Mouse (Mus musculus): ENCODE measurements at regions not wholly inside any gene's neighbourhood (a gene's known extent, or its start where the extent isn't known, plus 50 kb on each side); places are given as distances from the start of the nearest gene placed in this dataset.

- DNase-seq (ENCODE audit: low spot score in 2 of 2) = no peak
These were observed 381.5 kb upstream of the Kcnab2 start for GRCm38 (mm10) chr4:152859161-152859560.

GRCm38 (mm10) chr4:152850147-152850546 is 372.5 kb upstream of the Kcnab2 start:
- no peak for DNase-seq (ENCODE audit: low spot score in 2 of 2)

GRCm38 (mm10) chr4:152836080-152836479 is 358.4 kb upstream of the Kcnab2 start:
- DNase-seq (ENCODE audit: low spot score in 2 of 2) = no peak

- no peak for DNase-seq (ENCODE audit: low spot score in 2 of 2)
These were observed 356.9 kb upstream of the Kcnab2 start for GRCm38 (mm10) chr4:152834421-152835110.

- DNase-seq (ENCODE audit: low spot score in 2 of 2) = no peak
These were observed 356.0 kb upstream of the Kcnab2 start for GRCm38 (mm10) chr4:152833411-152834310.

- no peak for DNase-seq (ENCODE audit: low spot score in 2 of 2)
These were observed 355.2 kb upstream of the Kcnab2 start for GRCm38 (mm10) chr4:152832757-152833363.

GRCm38 (mm10) chr4:152825185-152825584 is 347.5 kb upstream of the Kcnab2 start:
- no peak for DNase-seq (ENCODE audit: low spot score in 2 of 2)

- DNase-seq (ENCODE audit: low spot score in 2 of 2) = no peak
These were observed 338.6 kb upstream of the Kcnab2 start for GRCm38 (mm10) chr4:152816139-152816757.

GRCm38 (mm10) chr4:152806611-152807010 is 328.9 kb upstream of the Kcnab2 start:
- DNase-seq (ENCODE audit: low spot score in 2 of 2) = no peak

- no peak for DNase-seq (ENCODE audit: low spot score in 2 of 2)
These were observed 321.7 kb upstream of the Kcnab2 start for GRCm38 (mm10) chr4:152799392-152799791.

GRCm38 (mm10) chr4:152788431-152788830 is 310.8 kb upstream of the Kcnab2 start:
- DNase-seq (ENCODE audit: low spot score in 2 of 2) = no peak

GRCm38 (mm10) chr4:152784972-152785371 is 307.3 kb upstream of the Kcnab2 start:
- no peak for DNase-seq (ENCODE audit: low spot score in 2 of 2)

- DNase-seq (ENCODE audit: low spot score in 2 of 2) = no peak
These were observed 301.9 kb upstream of the Kcnab2 start for GRCm38 (mm10) chr4:152779526-152779925.

GRCm38 (mm10) chr4:152775801-152776200 is 298.1 kb upstream of the Kcnab2 start:
- DNase-seq (ENCODE audit: low spot score in 2 of 2) = no peak

- DNase-seq (ENCODE audit: low spot score in 2 of 2) = no peak
These were observed 293.7 kb upstream of the Kcnab2 start for GRCm38 (mm10) chr4:152771386-152771785.

- no peak for DNase-seq (ENCODE audit: low spot score in 2 of 2)
These were observed 289.7 kb upstream of the Kcnab2 start for GRCm38 (mm10) chr4:152767372-152767771.

GRCm38 (mm10) chr4:152763116-152763515 is 285.4 kb upstream of the Kcnab2 start:
- no peak for DNase-seq (ENCODE audit: low spot score in 2 of 2)

GRCm38 (mm10) chr4:152762576-152762975 is 284.9 kb upstream of the Kcnab2 start:
- no peak for DNase-seq (ENCODE audit: low spot score in 2 of 2)

- no peak for DNase-seq (ENCODE audit: low spot score in 2 of 2)
These were observed 279.5 kb upstream of the Kcnab2 start for GRCm38 (mm10) chr4:152757191-152757590.

- peak in 1 of 2 experiments; percentile 7 for DNase-seq (ENCODE audit: low spot score in 2 of 2)
These were observed 278.9 kb upstream of the Kcnab2 start for GRCm38 (mm10) chr4:152756535-152756934.

- no peak for DNase-seq (ENCODE audit: low spot score in 2 of 2)
These were observed 278.1 kb upstream of the Kcnab2 start for GRCm38 (mm10) chr4:152755756-152756155.

GRCm38 (mm10) chr4:152744366-152744765 is 266.7 kb upstream of the Kcnab2 start:
- no peak for DNase-seq (ENCODE audit: low spot score in 2 of 2)

Measured in heart, adult 9 months (tissue).